Mouse (Mus musculus) neural tube, embryonic 15.5 days (tissue): ENCODE data around the gene Nbeal2. TPM values are rescaled to one million over a fixed set of nuclear protein-coding genes. Genes with fewer than 3 reads are reported as not detected.

Experiments used
- ATAC-seq: fragments of 200-750 bp; cut with Nextera tagmentation; 2 replicates; pipeline ENCODE4 v1.8.0; 2017; ENCODE audit warnings: mild to moderate bottlenecking, moderate TSS enrichment, moderate library complexity; ENCODE audit not compliant: low FRiP score
- H3K27ac ChIP-seq: fragments of 300-500 bp; sonication (generic); replicated peaks from 2 replicates; pipeline ENCODE4 v1.5.1; 2015; ENCODE audit warnings: mild to moderate bottlenecking, inconsistent platforms
- H3K27me3 ChIP-seq: fragments of 300-500 bp; sonication (generic); replicated peaks from 2 replicates; pipeline ENCODE4 v1.6.1; 2015; ENCODE audit warnings: inconsistent platforms
- H3K36me3 ChIP-seq: fragments of 300-500 bp; sonication (generic); 2 replicates; pipeline ENCODE4 v1.6.1; 2015; ENCODE audit warnings: inconsistent platforms
- H3K4me1 ChIP-seq: fragments of 300-500 bp; sonication (generic); 2 replicates; pipeline ENCODE4 v1.6.1; 2015; ENCODE audit warnings: inconsistent platforms
- H3K4me2 ChIP-seq: fragments of 300-500 bp; sonication (generic); 2 replicates; pipeline ENCODE4 v1.6.1; 2015; ENCODE audit warnings: inconsistent platforms, mild to moderate bottlenecking, moderate library complexity
- H3K4me3 ChIP-seq: fragments of 300-500 bp; sonication (generic); replicated peaks from 2 replicates; pipeline ENCODE4 v1.5.1; 2015; ENCODE audit warnings: mild to moderate bottlenecking, inconsistent platforms
- H3K9ac ChIP-seq: fragments of 300-500 bp; sonication (generic); replicated peaks from 2 replicates; pipeline ENCODE4 v1.6.1; 2015; ENCODE audit warnings: mild to moderate bottlenecking, inconsistent platforms
- H3K9me3 ChIP-seq: fragments of 300-500 bp; sonication (generic); replicated peaks from 2 replicates; pipeline ENCODE4 v1.6.1; 2016; ENCODE audit warnings: inconsistent platforms
- WGBS: fragments of 180-500 bp; shearing (Covaris S2); methylation state at CpG from one replicate; pipeline ENCODE4 v1.1.7; 2015; ENCODE audit warnings: mixed read lengths; 5-methylcytosine and 5-hydroxymethylcytosine counted together
- microRNA-seq: library from miRNA; unstranded; fragments of <30 nt; microRNA quantifications from one replicate; pipeline ENCODE4, GENCODE M21; 2017
- polyA plus RNA-seq: library from polyadenylated mRNA; unstranded; fragments of >200 nt; fragmentation: Nextera tagmentation; extraction: Ambion mirVana; gene quantifications from 2 replicates; pipeline ENCODE4 v1.2.1, GENCODE M21; 2015

The Nbeal2 gene
- polyA plus RNA-seq, 1 experiment from 2014 or later = 3.1 TPM

- ATAC-seq = no peak
- Histone ChIP-seq H3K4me1 (peaks cover 27% of the 10 kb centered on the region), H3K4me2 (no peak overlapping the region), H3K9ac (no peak overlapping the region), H3K27ac (no peak overlapping the region), H3K4me3 (no peak overlapping the region), H3K9me3 (no peaks in the 10 kb centered on the region), H3K36me3 (peaks cover 31% of the 10 kb centered on the region), H3K27me3 (no peaks in the 10 kb centered on the region)
- WGBS = 89% methylated on average over 12 of the region's 12 CpGs
Measured at GRCm38 (mm10) chr9:110622621-110623219, 31.2 kb downstream of the Nbeal2 start.

GRCm38 (mm10) chr9:110620685-110621084 lies 33.3 kb downstream of the Nbeal2 start:
- Histone ChIP-seq H3K9me3 (no peaks in the 10 kb centered on the region), H3K27ac (no peak overlapping the region), H3K4me1 (peaks cover 27% of the 10 kb centered on the region), H3K27me3 (no peaks in the 10 kb centered on the region), H3K4me3 (no peak overlapping the region), H3K36me3 (peaks cover 37% of the 10 kb centered on the region), H3K9ac (no peak overlapping the region), H3K4me2 (no peak overlapping the region)
- 97% methylated on average over 7 of the region's 7 CpGs for WGBS
- ATAC-seq = no peak

GRCm38 (mm10) chr9:110620180-110620579 lies 33.8 kb downstream of the Nbeal2 start:
- Histone ChIP-seq H3K9me3 (no peaks in the 10 kb centered on the region), H3K9ac (no peak overlapping the region), H3K4me2 (no peak overlapping the region), H3K27me3 (no peaks in the 10 kb centered on the region), H3K27ac (no peak overlapping the region), H3K4me1 (peaks cover 22% of the 10 kb centered on the region), H3K4me3 (no peak overlapping the region), H3K36me3 (peaks cover 42% of the 10 kb centered on the region)
- 89% methylated on average over 7 of the region's 7 CpGs for WGBS
- no peak for ATAC-seq

GRCm38 (mm10) chr9:110617081-110617480 lies 36.9 kb downstream of the Nbeal2 start:
- H3K9ac ChIP-seq = no peak overlapping the region
- no peaks in the 10 kb centered on the region for H3K4me1 ChIP-seq
- 78% methylated on average over 3 of the region's 3 CpGs for WGBS
- H3K27me3 ChIP-seq = no peaks in the 10 kb centered on the region
- ATAC-seq = no peak
- H3K4me2 ChIP-seq = no peak overlapping the region
- no peak overlapping the region for H3K4me3 ChIP-seq
- H3K36me3 ChIP-seq = peaks cover 52% of the 10 kb centered on the region
- H3K27ac ChIP-seq = no peak overlapping the region
- no peaks in the 10 kb centered on the region for H3K9me3 ChIP-seq

- no peaks in the 10 kb centered on the region for H3K9me3 ChIP-seq
- WGBS = 87% methylated on average over 3 of the region's 3 CpGs
- no peaks in the 10 kb centered on the region for H3K4me1 ChIP-seq
- no peak overlapping the region for H3K4me2 ChIP-seq
- H3K27ac ChIP-seq = no peak overlapping the region
- no peak overlapping the region for H3K9ac ChIP-seq
- no peak for ATAC-seq
- peaks cover 41% of the 10 kb centered on the region for H3K36me3 ChIP-seq
- no peaks in the 10 kb centered on the region for H3K27me3 ChIP-seq
- no peak overlapping the region for H3K4me3 ChIP-seq
Measured at GRCm38 (mm10) chr9:110611471-110611870, 42.5 kb downstream of the Nbeal2 start.

- H3K9ac ChIP-seq = no peak overlapping the region
- no peaks in the 10 kb centered on the region for H3K36me3 ChIP-seq
- ATAC-seq = no peak
- no peak overlapping the region for H3K4me3 ChIP-seq
- WGBS = 81% methylated on average over 1 of the region's 1 CpGs
- no peak overlapping the region for H3K4me2 ChIP-seq
- H3K9me3 ChIP-seq = no peaks in the 10 kb centered on the region
- no peak overlapping the region for H3K27ac ChIP-seq
- no peaks in the 10 kb centered on the region for H3K27me3 ChIP-seq
- H3K4me1 ChIP-seq = 0 out of 2 replicates have a peak, but pooled peaks cover 2% of the 10 kb centered on the region
Measured at GRCm38 (mm10) chr9:110583521-110583920, 70.4 kb downstream of the Nbeal2 start.

- Histone ChIP-seq H3K27ac (no peak overlapping the region), H3K9me3 (no peaks in the 10 kb centered on the region), H3K9ac (no peak overlapping the region), H3K36me3 (peaks cover 7% of the 10 kb centered on the region), H3K27me3 (no peaks in the 10 kb centered on the region), H3K4me3 (no peak overlapping the region), H3K4me2 (no peak overlapping the region), H3K4me1 (no peaks in the 10 kb centered on the region)
- no peak for ATAC-seq
- 79% methylated on average over 2 of the region's 2 CpGs for WGBS
Measured at GRCm38 (mm10) chr9:110582161-110582560, 71.8 kb downstream of the Nbeal2 start.

Small RNAs within 50 kb of the gene (microRNA-seq; reads per million reads assigned to microRNA genes)
- not detected for gene Mir8107

Other genes with a start within 250 kb of the Nbeal2 start
- 24.6 and 25.8 TPM in 2 replicates for gene Ptpn23, start 245.9 kb downstream of the Nbeal2 start, polyA plus RNA-seq
- gene Ngp, start 234.4 kb downstream of the Nbeal2 start, polyA plus RNA-seq = 1.9 and 3.3 TPM in 2 replicates
- 20.8 and 22.4 TPM in 2 replicates for gene Klhl18, start 177.5 kb downstream of the Nbeal2 start, polyA plus RNA-seq
- 3.4 and 4.7 TPM in 2 replicates for gene Kif9, start 177.2 kb downstream of the Nbeal2 start, polyA plus RNA-seq
- 29.9 and 32.4 TPM in 2 replicates for gene Setd2, start 121.6 kb downstream of the Nbeal2 start, polyA plus RNA-seq
- 24.9 and 26.0 TPM in 2 replicates for gene Nradd, start 29.7 kb downstream of the Nbeal2 start, polyA plus RNA-seq
- gene Ccdc12, start 2.3 kb upstream of the Nbeal2 start, polyA plus RNA-seq = 96.3 and 112 TPM in 2 replicates
- 1.9 and 4.1 TPM in 2 replicates for gene Myl3, start 87.7 kb upstream of the Nbeal2 start, polyA plus RNA-seq
- gene Pth1r, start 93.0 kb upstream of the Nbeal2 start, polyA plus RNA-seq = 12.9 and 17.0 TPM in 2 replicates
- gene Prss42, start 144.0 kb upstream of the Nbeal2 start, polyA plus RNA-seq = not detected in 2 replicates
- not detected in 2 replicates for gene Prss44, start 159.8 kb upstream of the Nbeal2 start, polyA plus RNA-seq
- gene Prss43, start 172.5 kb upstream of the Nbeal2 start, polyA plus RNA-seq = not detected in 2 replicates
- gene Prss45, start 180.4 kb upstream of the Nbeal2 start, polyA plus RNA-seq = not detected in 2 replicates
- not detected in 2 replicates for gene Prss46, start 190.3 kb upstream of the Nbeal2 start, polyA plus RNA-seq
- 0.59 and 0.75 TPM in 2 replicates for gene Prss50, start 203.8 kb upstream of the Nbeal2 start, polyA plus RNA-seq
- gene Als2cl, start 225.7 kb upstream of the Nbeal2 start, polyA plus RNA-seq = 3.2 TPM in 2 replicates
- 5.9 and 7.2 TPM in 2 replicates for gene Tmie, start 226.0 kb upstream of the Nbeal2 start, polyA plus RNA-seq